In the genomic region with DNA sequence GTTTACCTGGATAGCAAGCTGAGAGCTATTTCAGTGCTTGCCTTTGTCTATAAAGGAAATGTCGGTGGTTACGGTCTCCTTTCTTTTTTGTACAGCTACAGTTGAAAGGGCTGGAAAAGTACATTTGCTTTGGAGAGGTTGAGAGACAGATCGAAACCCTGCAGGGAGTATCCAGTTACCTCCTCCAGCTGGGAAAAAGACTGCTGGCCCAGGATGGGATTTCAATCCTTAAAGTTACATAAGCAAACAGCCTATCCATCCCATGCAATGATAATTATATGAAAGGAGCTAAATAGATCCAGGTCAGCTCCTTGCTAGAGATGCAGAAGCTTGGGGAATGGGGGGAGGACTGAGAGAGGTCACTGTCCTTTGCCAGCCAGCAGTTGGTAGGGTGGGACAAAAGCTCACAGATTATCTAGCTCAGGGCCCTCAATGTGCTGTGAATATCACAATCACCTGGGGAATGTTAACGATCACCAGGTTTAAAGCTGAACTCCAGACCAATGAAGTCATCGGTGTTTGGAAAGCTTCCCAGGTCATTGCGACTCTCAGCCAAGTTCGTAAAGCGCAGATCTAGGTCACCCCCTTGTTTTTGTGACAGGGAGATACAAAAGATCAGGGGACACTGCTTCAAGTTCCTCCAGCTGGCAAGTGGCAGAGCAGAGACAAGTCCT, we compare ENCODE assay signal across 9 mouse cellular contexts. TPM values are rescaled to one million over a fixed set of nuclear protein-coding genes. Genes with fewer than 3 reads are reported as not detected.
A peak's percentile ranks its signal among the peaks of the same experiment; 100 is the strongest.
DNase-seq lines count a peak whose midpoint lies in the region; ATAC-seq and TF ChIP-seq lines count a peak whose summit lies in the region.
"Had no signal": no experiment of that assay in that cellular context is flagged by ENCODE, and none has a peak within 500 bp of the region (broad histone marks: within the 10 kb centered on the region; RNA-seq: fewer than 3 reads in every experiment).

No protein-coding gene starts in this region.

- no peaks in the 10 kb centered on the region for H3K4me1 ChIP-seq in kidney, adult 2 months (ENCODE audit: control insufficient read depth, insufficient read depth, low read length)
- H3K4me1 ChIP-seq in kidney, embryonic 14.5 days (ENCODE audit: control insufficient read depth, insufficient read depth, low read length) = no peaks in the 10 kb centered on the region
- H3K4me1 ChIP-seq in embryonic facial prominence, embryonic 13.5 days = peaks cover 14% of the 10 kb centered on the region
- H3K4me1 ChIP-seq in intestine, embryonic 16.5 days (ENCODE audit: control insufficient read depth, insufficient read depth, low read length) = no peaks in the 10 kb centered on the region

- TF ChIP-seq CTCF in kidney, adult 2 months (conservative IDR thresholded peaks at IDR 0.05; ENCODE audit: insufficient read depth, insufficient read length, low read depth, low read length) = no peak

- TF ChIP-seq POLR2A in kidney, adult 2 months (IDR thresholded peaks at IDR 0.05; ENCODE audit: low read depth, low read length) = no peak

- no peak overlapping the region for H3K9ac ChIP-seq in kidney, embryonic 14.5 days (ENCODE audit: low read depth, low read length)
- no peak overlapping the region for H3K9ac ChIP-seq in embryonic facial prominence, embryonic 13.5 days
- H3K9ac ChIP-seq in intestine, embryonic 16.5 days (ENCODE audit: low read depth, low read length) = no peak overlapping the region

- no peaks in the 10 kb centered on the region for H3K27me3 ChIP-seq in kidney, adult 2 months (replicated peaks; ENCODE audit: control insufficient read depth, insufficient read depth, low read length)
- H3K27me3 ChIP-seq in kidney, embryonic 14.5 days (ENCODE audit: control insufficient read depth, insufficient read depth, low read length) = no peaks in the 10 kb centered on the region
- no peaks in the 10 kb centered on the region for H3K27me3 ChIP-seq in embryonic facial prominence, embryonic 13.5 days
- no peaks in the 10 kb centered on the region for H3K27me3 ChIP-seq in intestine, embryonic 16.5 days (replicated peaks; ENCODE audit: control insufficient read depth, insufficient read depth, low read length)

- H3K4me3 ChIP-seq in kidney, adult 2 months (ENCODE audit: insufficient read depth, low read depth, low read length) = no peak overlapping the region
- no peak overlapping the region for H3K4me3 ChIP-seq in kidney, embryonic 14.5 days (ENCODE audit: low read length)
- no peak overlapping the region for H3K4me3 ChIP-seq in embryonic facial prominence, embryonic 13.5 days
- H3K4me3 ChIP-seq in intestine, embryonic 16.5 days (ENCODE audit: low read length) = no peak overlapping the region

- no peak for ATAC-seq in kidney, embryonic 14.5 days (ENCODE audit: low FRiP score, low TSS enrichment)
- ATAC-seq in embryonic facial prominence, embryonic 13.5 days (ENCODE audit: insufficient number of reproducible peaks, insufficient read depth, low FRiP score, low TSS enrichment, low read depth) = no peak
- no peak for ATAC-seq in intestine, embryonic 16.5 days

- no peak overlapping the region for H3K27ac ChIP-seq in kidney, adult 2 months (ENCODE audit: insufficient read depth, low read depth, low read length)
- no peak overlapping the region for H3K27ac ChIP-seq in kidney, embryonic 14.5 days (ENCODE audit: low read depth, low read length)
- 0 out of 2 replicates have a peak overlapping the region, but pooled peaks have one; percentile 7 for H3K27ac ChIP-seq in embryonic facial prominence, embryonic 13.5 days
- H3K27ac ChIP-seq in intestine, embryonic 16.5 days (ENCODE audit: low read length) = no peak overlapping the region
- H3K27ac ChIP-seq: macrophage had no signal

- no peak overlapping the region for H3K4me2 ChIP-seq in kidney, embryonic 14.5 days (replicated peaks; ENCODE audit: low read depth, low read length)
- H3K4me2 ChIP-seq in embryonic facial prominence, embryonic 13.5 days = peak overlapping the region; percentile 5; the same call in 1 of the 2 replicates
- no peak overlapping the region for H3K4me2 ChIP-seq in intestine, embryonic 16.5 days (ENCODE audit: low read depth, low read length)

- peak; percentile 54 for DNase-seq in kidney, adult 2 months
- peak; percentile 83 for DNase-seq in adrenal gland, adult 2 months
- DNase-seq in heart, postnatal 4 days = peak; percentile 69
- DNase-seq in yolk sac, embryonic 10.5 days (ENCODE audit: low spot score) = no peak
- DNase-seq in layer of hippocampus, adult 11-12 months (ENCODE audit: low spot score) = no peak

- 26% methylated on average over 8 of the region's 8 CpGs for WGBS in kidney, adult 2 months
- 30% methylated on average over 8 of the region's 8 CpGs for WGBS in kidney, embryonic 14.5 days
- WGBS in embryonic facial prominence, embryonic 13.5 days = 12% methylated on average over 8 of the region's 8 CpGs
- WGBS in intestine, embryonic 16.5 days = 41% methylated on average over 8 of the region's 8 CpGs

- no peaks in the 10 kb centered on the region for H3K9me3 ChIP-seq in kidney, embryonic 14.5 days (ENCODE audit: control insufficient read depth, low read length)
- H3K9me3 ChIP-seq in embryonic facial prominence, embryonic 13.5 days = 0 out of 2 replicates have a peak, but pooled peaks cover 4% of the 10 kb centered on the region
- no peaks in the 10 kb centered on the region for H3K9me3 ChIP-seq in intestine, embryonic 16.5 days (ENCODE audit: control insufficient read depth, low read length)

- no peaks in the 10 kb centered on the region for H3K36me3 ChIP-seq in kidney, adult 2 months (ENCODE audit: control insufficient read depth, insufficient read depth, low read length)
- no peaks in the 10 kb centered on the region for H3K36me3 ChIP-seq in kidney, embryonic 14.5 days (ENCODE audit: control insufficient read depth, insufficient read depth, low read length)
- H3K36me3 ChIP-seq in embryonic facial prominence, embryonic 13.5 days = no peaks in the 10 kb centered on the region
- no peaks in the 10 kb centered on the region for H3K36me3 ChIP-seq in intestine, embryonic 16.5 days (ENCODE audit: control insufficient read depth, insufficient read depth, low read length)

RNA-seq across cellular contexts. Expression of gene BC035947, which starts 56.0 kb away (rescaled TPM):
- 14.6 and 14.9 TPM in 2 replicates for polyA plus RNA-seq in kidney, adult 2 months (2012; rRNA removed)
- 0.20 and 0.24 TPM in 2 replicates for polyA plus RNA-seq in kidney, embryonic 14.5 days (2014; fragmentation: Nextera tagmentation; extraction: Ambion mirVana)
- under 1 TPM; 0.29 to 0.48 TPM for total RNA-seq in adrenal gland, adult 2 months (2021)
- 0.06 and 0.08 TPM in 2 replicates for polyA plus RNA-seq in adrenal gland, adult 2 months (2012; rRNA removed)
- polyA plus RNA-seq in embryonic facial prominence, embryonic 13.5 days (2015; fragmentation: Nextera tagmentation; extraction: Ambion mirVana) = 0.84 and 1.3 TPM in 2 replicates
- total RNA-seq in heart, postnatal 4 days (2021) = not detected
- 0.55 and 1.3 TPM in 2 replicates for polyA plus RNA-seq in intestine, embryonic 16.5 days (2015; fragmentation: Nextera tagmentation; extraction: Ambion mirVana)
- polyA plus RNA-seq: macrophage had no signal

RNA-seq across cellular contexts. Expression of gene Mogat1, which starts 57.2 kb away (rescaled TPM):
- polyA plus RNA-seq in kidney, adult 2 months (2012; rRNA removed) = 109 and 120 TPM in 2 replicates
- polyA plus RNA-seq in kidney, embryonic 14.5 days (2014; fragmentation: Nextera tagmentation; extraction: Ambion mirVana) = 0.60 TPM in 1 of 2 replicates, not detected in the other
- total RNA-seq in adrenal gland, adult 2 months (2021) = 1 to 10 TPM; 2.5 to 4.0 TPM
- polyA plus RNA-seq in adrenal gland, adult 2 months (2012; rRNA removed) = 8.7 and 14.6 TPM in 2 replicates
- 0.44 and 0.65 TPM in 2 replicates for polyA plus RNA-seq in embryonic facial prominence, embryonic 13.5 days (2015; fragmentation: Nextera tagmentation; extraction: Ambion mirVana)
- not detected for total RNA-seq in heart, postnatal 4 days (2021)
- polyA plus RNA-seq in intestine, embryonic 16.5 days (2015; fragmentation: Nextera tagmentation; extraction: Ambion mirVana) = not detected in 2 replicates
- polyA plus RNA-seq: macrophage had no signal

Comparison
In these comparisons a context has a peak if more than half of its experiments do, and no peak if none do; other contexts are left out.
1. DNase-seq: peak in kidney, adult 2 months (single experiment), adrenal gland, adult 2 months (single experiment) and heart, postnatal 4 days (single experiment); none in yolk sac, embryonic 10.5 days (single experiment) and layer of hippocampus, adult 11-12 months (single experiment).